Mouse (Mus musculus) thymus, adult 2 months (tissue): ENCODE data around the gene Hepacam2. TPM values are rescaled to one million over a fixed set of nuclear protein-coding genes. Genes with fewer than 3 reads are reported as not detected.
"Not testable (repeated sequence)": the region's sequence is repeated elsewhere in the genome, so short reads cannot be mapped to it uniquely, and the experiment has no call there.

Experiments used
- DNase-seq: peaks from one replicate; pipeline ENCODE4 v3.0.0; 2021
- H3K27ac ChIP-seq: fragments of 200-500 bp; 2 replicates; pipeline ENCODE4 v1.5.1; 2012; ENCODE audit warnings: low read length, control low read depth; ENCODE audit not compliant: control insufficient read depth, insufficient read depth
- H3K27me3 ChIP-seq: fragments of 200-500 bp; 2 replicates; pipeline ENCODE4 v1.6.1; 2012; ENCODE audit warnings: mild to moderate bottlenecking, low read length, moderate library complexity, mixed read lengths; ENCODE audit not compliant: control insufficient read depth, insufficient read depth
- H3K36me3 ChIP-seq: fragments of 200-500 bp; 2 replicates; pipeline ENCODE4 v1.6.1; 2012; ENCODE audit warnings: mild to moderate bottlenecking, low read length, moderate library complexity; ENCODE audit not compliant: control insufficient read depth, insufficient read depth
- H3K4me1 ChIP-seq: fragments of 200-500 bp; replicated peaks from 2 replicates; pipeline ENCODE4 v1.6.1; 2012; ENCODE audit warnings: low read length; ENCODE audit not compliant: control insufficient read depth, insufficient read depth
- H3K4me3 ChIP-seq: fragments of 200-500 bp; 2 replicates; pipeline ENCODE4 v1.5.1; 2012; ENCODE audit warnings: mild to moderate bottlenecking, low read length, control low read depth, moderate library complexity; ENCODE audit not compliant: control insufficient read depth, insufficient read depth
- CTCF ChIP-seq: fragments of 200-500 bp; IDR thresholded peaks from 2 replicates; pipeline ENCODE4 v1.5.1; 2012; ENCODE audit warnings: mild to moderate bottlenecking, control low read depth, low read length, moderate library complexity, borderline replicate concordance; ENCODE audit not compliant: control insufficient read depth, poor library complexity, insufficient read depth; ENCODE audit errors: extremely low read depth
- POLR2A ChIP-seq: fragments of 200-500 bp; IDR thresholded peaks from 2 replicates; pipeline ENCODE4 v1.6.1; 2012; ENCODE audit warnings: mild to moderate bottlenecking, low read length, control low read depth, moderate library complexity; ENCODE audit not compliant: control insufficient read depth, poor library complexity, insufficient read depth; ENCODE audit errors: extremely low read depth
- WGBS: fragments of 180-500 bp; shearing (Covaris S2); methylation state at CpG from one replicate; pipeline ENCODE4 v1.1.7; 2018; 5-methylcytosine and 5-hydroxymethylcytosine counted together
- polyA plus RNA-seq: library from polyadenylated mRNA; depleted of rRNA; stranded (reverse); fragments of >200 nt; gene quantifications from 2 replicates; pipeline ENCODE4 v1.2.3, GENCODE M21; 2012

Hepacam2 gene
- polyA plus RNA-seq, 1 experiment: 4.4 TPM

DNA sequence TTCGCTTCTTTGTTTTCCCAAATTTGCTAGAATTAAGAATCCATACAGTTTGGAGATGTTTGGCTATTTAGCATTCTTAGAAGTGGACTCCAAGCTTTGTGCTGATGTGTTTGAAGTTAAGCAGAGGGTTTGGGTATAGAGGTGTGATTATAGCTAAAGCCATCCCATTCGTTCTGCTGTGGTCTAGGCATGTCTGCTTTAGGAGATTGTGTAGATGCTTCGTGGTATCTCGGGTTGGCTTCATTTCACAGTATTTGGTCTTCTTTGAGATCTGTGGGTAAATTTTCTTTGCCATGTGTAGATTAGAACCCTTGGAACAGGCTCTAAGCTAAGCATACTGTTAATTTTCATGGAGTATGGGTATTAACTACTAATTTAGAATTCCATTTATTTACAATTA is 30.1 kb upstream of the Hepacam2 start:
- H3K36me3 ChIP-seq: no peaks in the 10 kb centered on the region
- no peak overlapping the region for H3K4me3 ChIP-seq
- WGBS: 94% methylated on average over 4 of the region's 4 CpGs
- no peaks in the 10 kb centered on the region for H3K27me3 ChIP-seq
- TF ChIP-seq POLR2A (no peak), CTCF (no peak)
- no peaks in the 10 kb centered on the region for H3K4me1 ChIP-seq
- DNase-seq: no peak
- H3K27ac ChIP-seq: no peak overlapping the region

- Histone ChIP-seq H3K27me3 (no peaks in the 10 kb centered on the region), H3K4me3 (no peak overlapping the region), H3K36me3 (no peaks in the 10 kb centered on the region), H3K27ac (no peak overlapping the region), H3K4me1 (no peaks in the 10 kb centered on the region)
- 65% methylated on average over 3 of the region's 3 CpGs for WGBS
- DNase-seq: no peak
- TF ChIP-seq CTCF (no peak), POLR2A (no peak)
Observed at GRCm38 (mm10) chr6:3512611-3513010, 14.5 kb upstream of the Hepacam2 start.

GRCm38 (mm10) chr6:3511612-3512011 is 13.5 kb upstream of the Hepacam2 start:
- Histone ChIP-seq H3K27ac (no peak overlapping the region), H3K4me1 (no peaks in the 10 kb centered on the region), H3K4me3 (no peak overlapping the region), H3K27me3 (no peaks in the 10 kb centered on the region), H3K36me3 (no peaks in the 10 kb centered on the region)
- TF ChIP-seq POLR2A: no peak
- TF ChIP-seq CTCF: no peak
- WGBS: 93% methylated on average over 11 of the region's 11 CpGs
- no peak for DNase-seq

GRCm38 (mm10) chr6:3511116-3511515 is 13.0 kb upstream of the Hepacam2 start:
- H3K27ac ChIP-seq: no peak overlapping the region
- WGBS: 97% methylated on average over 10 of the region's 10 CpGs
- no peaks in the 10 kb centered on the region for H3K36me3 ChIP-seq
- no peak overlapping the region for H3K4me3 ChIP-seq
- TF ChIP-seq POLR2A (no peak), CTCF (no peak)
- no peaks in the 10 kb centered on the region for H3K4me1 ChIP-seq
- DNase-seq: no peak
- no peaks in the 10 kb centered on the region for H3K27me3 ChIP-seq

GRCm38 (mm10) chr6:3509782-3510181 is 11.7 kb upstream of the Hepacam2 start:
- no peaks in the 10 kb centered on the region for H3K27me3 ChIP-seq
- H3K4me1 ChIP-seq: no peaks in the 10 kb centered on the region
- no peaks in the 10 kb centered on the region for H3K36me3 ChIP-seq
- TF ChIP-seq CTCF (no peak), POLR2A (no peak)
- H3K4me3 ChIP-seq: no peak overlapping the region
- H3K27ac ChIP-seq: no peak overlapping the region
- 40% methylated on average over 2 of the region's 2 CpGs for WGBS
- no peak for DNase-seq

DNA sequence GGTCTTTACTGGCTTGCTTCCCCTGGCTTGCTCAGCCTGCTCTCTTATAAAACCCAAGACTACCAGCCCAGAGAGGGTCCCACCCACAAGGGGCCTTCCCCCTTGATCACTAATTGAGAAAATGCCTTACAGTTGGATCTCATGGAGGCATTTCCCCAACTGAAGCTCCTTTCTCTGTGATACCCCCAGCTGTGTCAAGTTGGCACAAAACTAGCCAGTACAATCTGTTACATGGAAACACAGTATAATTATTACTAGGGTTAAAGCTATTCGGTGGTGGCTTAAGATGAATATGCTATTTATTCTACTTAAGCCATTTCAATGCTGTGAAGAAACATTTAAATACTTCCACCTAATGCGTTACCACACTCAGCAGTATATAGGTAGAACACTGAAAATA is 10.1 kb upstream of the Hepacam2 start:
- not testable (repeated sequence) for H3K4me3 ChIP-seq, H3K4me1 ChIP-seq, H3K27ac ChIP-seq, H3K27me3 ChIP-seq, DNase-seq, H3K36me3 ChIP-seq
- WGBS: 98% methylated on average over 2 of the region's 2 CpGs

GRCm38 (mm10) chr6:3507078-3507477 is 9.0 kb upstream of the Hepacam2 start:
- H3K4me1 ChIP-seq: no peaks in the 10 kb centered on the region
- 92% methylated on average over 4 of the region's 4 CpGs for WGBS
- no peak overlapping the region for H3K27ac ChIP-seq
- no peaks in the 10 kb centered on the region for H3K36me3 ChIP-seq
- no peak for TF ChIP-seq CTCF
- no peak for TF ChIP-seq POLR2A
- no peak for DNase-seq
- H3K4me3 ChIP-seq: no peak overlapping the region
- H3K27me3 ChIP-seq: no peaks in the 10 kb centered on the region
